Mouse (Mus musculus) gastrocnemius, adult 18-20 months (tissue): ENCODE measurements around the gene Ptger4. TPM values are rescaled to one million over a fixed set of nuclear protein-coding genes. Genes with fewer than 3 reads are reported as not detected.
A peak's percentile ranks its signal among the peaks of the same experiment; 100 is the strongest.
"Not testable (repeated sequence)": the region's sequence is repeated elsewhere in the genome, so short reads cannot be mapped to it uniquely, and the experiment has no call there.

Experiments
- DNase-seq: peaks from one replicate; pipeline ENCODE4 v3.0.0; 2021; ENCODE audit warnings: low spot score
- total RNA-seq, 2 experiments: library from RNA; stranded (reverse); gene quantifications; 2 replicates each; pipeline ENCODE4 v1.2.3; 2021

The Ptger4 gene
- total RNA-seq, 2 experiments from 2014 or later: 0.46 to 0.66 TPM

DNA sequence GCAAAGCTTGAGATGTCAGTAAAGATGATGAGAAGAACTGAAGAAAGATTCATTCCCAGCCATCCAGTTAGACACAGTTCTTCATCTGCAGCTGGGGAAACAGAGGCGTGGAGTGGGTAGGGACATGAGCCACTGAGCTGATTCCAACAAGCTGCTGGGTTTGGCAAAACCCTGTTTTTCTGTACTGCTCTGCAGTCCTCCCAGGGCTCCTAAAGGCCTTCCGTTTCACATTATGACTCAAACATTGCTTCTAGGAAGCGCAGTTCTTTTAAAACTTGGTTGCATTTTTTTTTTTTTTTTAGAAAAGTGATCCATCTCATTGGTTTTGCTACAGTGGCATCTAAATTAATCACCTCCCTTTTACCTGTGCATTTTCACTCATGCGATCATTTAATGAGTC, 5.4 kb downstream of the Ptger4 start:
- no peak for DNase-seq

DNA sequence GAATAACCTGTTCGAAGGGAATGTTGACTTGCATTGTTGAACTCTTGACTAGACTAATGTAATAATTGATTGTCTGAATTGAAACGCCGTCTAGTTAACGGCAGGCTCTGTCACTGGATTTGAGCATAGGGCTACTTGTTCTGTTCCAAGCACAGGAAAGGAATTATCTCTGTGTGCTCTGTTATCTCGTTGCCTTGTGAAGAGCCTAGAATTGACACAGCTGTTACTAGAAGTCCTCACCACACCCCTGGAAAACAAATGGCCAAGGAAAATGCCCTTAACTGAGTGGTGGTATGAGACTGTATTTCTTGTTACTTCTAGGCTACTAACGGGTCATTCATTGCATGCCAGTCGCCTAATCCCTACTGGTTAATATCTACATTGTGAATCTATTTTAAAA, 5.9 kb downstream of the Ptger4 start:
- no peak for DNase-seq

DNA sequence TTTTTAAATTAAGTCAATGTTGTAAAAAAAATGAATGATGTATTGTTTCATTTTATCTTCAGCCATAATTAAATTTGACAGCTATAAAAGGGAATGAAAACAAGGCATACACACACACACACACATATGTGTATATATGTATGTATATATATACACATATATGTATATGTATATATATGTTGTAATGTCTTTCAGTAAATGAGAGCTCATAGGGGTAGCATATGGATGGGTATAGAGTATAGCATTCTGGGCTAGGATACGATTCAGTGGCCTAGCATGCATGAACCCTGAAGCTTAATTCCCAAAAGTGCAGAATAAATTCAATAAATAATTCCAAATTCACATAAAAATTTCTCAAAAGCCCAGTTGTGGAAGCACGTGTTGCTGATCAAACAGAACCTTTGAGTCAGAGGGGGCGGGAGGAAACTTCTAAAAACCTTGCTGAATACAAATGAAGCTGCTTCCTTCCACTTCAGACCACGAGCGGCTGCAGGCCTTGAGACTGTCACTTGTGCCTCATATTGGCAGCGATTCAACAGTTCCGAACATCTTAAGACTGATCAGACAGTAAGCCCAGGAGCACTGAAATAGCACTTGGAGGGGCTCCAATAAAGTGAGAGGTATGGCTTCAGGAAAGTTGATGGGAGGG, 6.9 kb downstream of the Ptger4 start:
- DNase-seq: peak; percentile 16

DNA sequence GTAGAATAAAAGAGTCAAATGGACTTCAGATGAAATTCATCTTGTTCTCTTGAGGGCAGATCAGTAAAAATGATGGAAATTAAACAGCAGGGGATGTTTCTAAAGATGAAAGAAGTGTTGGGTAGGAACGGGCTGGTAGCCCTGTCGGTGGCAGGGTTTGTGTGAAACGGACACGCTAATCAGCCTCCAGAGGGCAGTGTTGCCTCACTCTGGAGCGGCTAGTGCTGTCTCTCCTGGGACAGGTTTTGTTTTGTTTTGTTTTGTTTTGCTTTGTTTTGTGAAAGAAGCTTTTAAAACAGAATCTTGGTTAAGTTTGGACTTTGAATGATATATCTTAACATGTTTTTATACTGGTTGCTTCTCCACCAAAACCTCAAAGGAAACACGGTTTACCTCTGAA, 7.4 kb downstream of the Ptger4 start:
- peak; percentile 76 for DNase-seq

DNA sequence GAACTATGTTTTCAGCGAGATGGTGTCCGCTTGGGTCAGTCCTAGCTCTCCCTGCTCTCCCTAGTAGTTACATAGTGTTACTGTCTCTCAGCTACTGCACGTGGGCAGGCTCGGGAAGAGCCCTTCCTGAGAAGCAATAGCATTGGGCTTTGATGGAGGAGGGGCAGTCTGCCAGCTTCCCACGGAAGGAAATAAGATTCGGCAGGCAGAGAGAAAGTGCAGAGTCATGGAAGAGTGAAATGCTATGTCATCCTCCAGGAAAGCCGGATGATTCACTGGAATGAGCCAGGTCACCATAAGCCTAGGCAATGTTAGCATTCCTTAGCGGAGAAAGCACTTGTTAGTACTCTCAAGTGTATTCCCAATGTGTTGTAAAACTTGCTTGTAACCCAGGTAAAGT, 8.5 kb downstream of the Ptger4 start:
- DNase-seq: peak; percentile 21

DNA sequence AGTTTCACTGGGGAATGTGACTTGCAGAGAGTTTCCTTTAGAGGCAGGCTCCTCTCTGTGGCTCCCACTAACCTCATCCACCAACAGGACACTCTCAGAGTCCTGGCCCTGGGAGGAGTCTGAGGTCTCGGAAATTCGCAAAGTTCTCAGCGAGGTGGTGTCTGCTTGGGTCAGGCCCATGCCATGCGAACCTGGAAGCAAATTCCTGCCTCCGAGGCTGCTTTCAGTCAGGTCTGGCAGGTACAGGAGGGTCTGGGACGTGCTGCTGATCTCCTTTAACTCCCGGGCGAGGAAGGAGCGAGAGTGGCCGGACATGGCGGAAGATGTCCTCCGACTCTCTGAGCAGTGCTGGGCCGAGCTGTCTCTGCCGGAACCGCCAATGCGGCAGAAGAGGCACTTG, 9.3 kb downstream of the Ptger4 start:
- no peak for DNase-seq

DNA sequence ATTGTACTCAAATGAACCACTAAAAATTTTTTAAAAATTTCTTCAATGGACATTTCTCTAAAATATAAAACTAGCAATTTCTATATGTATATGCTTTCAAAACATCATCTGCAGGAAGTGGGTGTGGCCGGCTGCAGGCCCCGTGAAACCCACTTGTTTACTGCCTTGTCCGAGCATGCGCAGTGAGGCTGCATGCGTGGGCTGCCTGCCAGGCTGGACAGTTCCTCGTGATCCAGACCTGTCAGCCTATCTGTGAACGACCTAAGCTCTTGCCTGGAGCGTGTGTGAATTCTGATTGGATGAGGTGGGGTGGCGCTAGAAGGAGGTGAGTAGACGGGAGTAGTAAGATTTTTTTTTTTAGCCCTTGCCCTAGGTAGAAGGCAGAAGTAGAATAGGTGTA, 13.2 kb downstream of the Ptger4 start:
- not testable (repeated sequence) for DNase-seq

DNA sequence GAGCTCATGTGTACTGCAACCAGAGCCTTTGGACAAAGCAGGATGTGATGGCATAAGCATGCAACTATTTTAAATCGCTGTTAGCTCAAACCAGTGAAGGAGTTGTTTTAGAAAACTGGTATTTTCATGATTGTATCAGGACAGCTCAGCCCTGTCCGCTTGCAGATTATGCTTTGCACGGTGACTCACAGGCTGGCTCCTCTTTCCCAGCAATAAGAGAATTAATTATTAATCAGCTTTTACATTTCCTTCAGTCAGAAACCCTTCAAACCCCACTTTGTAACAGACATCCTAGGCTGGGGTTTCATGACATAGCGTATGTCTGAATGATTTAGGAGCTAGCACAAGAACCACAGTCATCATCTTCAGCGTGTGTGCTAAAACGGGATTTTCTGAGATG, 23.5 kb downstream of the Ptger4 start:
- DNase-seq: no peak

DNA sequence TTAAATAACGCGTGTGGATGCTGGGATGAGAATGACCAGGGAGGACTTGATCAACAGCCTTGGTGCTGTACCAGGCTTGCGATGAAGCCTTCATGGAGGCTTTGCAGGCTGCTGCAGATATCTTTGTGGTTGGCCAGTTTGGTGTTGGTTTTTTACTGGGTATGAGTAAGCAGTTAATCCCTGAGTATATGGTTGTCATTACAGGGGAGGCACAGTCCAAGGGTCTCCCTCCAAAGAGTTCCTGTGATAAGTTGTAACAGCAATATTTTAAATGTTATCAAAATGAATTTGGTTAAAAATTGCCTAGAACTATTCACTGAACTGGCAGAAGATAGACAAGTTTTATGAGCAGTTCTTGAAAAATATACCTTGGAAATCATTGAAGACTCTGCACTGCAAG, 34.9 kb downstream of the Ptger4 start:
- DNase-seq: no peak

DNA sequence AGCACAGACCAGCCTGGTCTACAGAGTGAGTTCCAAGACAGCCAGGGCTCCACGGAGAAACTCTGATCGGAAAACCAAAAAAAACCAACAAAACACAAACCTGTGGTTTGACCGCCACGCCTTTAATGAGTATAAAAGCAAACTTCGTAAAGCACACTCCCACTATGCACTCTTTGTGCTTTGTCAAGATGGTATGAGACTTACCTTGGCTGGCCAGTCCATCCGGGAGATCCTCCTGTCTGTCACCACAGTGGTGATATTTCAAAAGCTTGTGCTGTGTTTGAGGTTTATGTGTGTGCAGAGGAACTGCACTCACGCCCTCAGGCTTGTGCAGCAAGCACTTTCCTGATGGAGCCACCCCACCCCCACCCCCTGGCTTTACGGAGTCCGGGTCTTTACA, 38.8 kb downstream of the Ptger4 start:
- no peak for DNase-seq

DNA sequence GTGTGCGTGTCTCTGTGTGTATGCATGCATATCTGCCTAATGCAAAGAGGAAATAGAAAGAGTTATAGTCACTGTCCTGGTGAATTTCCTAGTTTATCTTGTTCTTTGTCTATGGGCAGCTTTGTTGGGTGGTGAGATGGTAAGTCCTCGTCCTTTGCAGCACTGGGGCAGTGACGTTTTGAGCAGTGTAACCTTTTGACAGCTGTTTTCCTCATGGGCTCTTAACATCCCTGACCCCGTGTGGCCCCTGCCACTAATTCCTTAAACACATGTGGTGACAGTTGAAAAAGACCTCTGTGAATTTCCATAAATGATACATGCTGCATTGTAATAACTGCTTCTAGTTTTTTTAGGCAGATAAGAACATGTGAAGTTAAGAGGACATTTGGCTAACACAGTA, 47.3 kb downstream of the Ptger4 start:
- DNase-seq: peak; percentile 13

DNA sequence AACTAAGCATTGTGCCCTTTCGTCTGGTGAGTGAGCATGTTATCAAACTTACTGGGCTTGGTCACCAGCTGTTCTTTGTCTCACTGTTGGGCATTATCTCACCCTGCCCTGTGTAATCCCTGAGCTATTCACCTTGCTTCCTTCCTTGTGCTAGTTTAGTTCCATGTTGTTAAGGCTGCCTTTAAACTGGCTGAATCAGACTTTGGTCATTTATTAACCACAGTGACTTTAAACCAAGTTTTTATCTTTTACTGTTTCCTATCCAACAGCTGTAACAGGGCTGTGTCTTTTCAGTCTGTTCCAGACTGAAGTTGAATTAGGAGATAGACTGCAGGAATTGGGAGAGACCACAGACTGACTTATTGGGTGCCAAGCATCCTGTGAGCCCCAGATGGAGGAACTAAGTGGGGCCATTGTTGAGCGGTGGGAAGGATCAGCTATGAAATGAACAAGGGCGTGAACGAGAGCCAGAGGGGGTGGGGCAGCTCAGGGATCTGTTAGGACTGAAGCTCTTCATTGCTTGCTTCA, 47.9 kb downstream of the Ptger4 start:
- no peak for DNase-seq

DNA sequence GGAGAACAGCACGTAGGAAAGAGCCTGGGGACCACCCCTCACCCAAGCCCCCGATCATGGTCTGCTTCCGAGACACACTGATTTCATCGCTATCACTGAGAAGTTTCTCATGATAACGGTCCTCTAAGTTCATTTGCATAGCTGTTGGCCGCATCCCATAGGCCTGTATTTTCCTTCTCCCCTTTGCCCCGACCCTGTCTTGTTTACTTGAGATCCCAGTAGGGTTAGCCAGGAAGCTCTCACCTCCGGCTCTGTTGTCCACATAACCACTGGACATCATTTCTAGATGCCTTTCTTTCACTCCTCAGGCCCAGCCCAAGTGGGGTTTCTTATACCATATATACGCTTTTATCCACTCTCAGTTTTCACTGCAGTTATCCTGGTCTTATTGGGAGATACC, 49.1 kb downstream of the Ptger4 start:
- no peak for DNase-seq

DNA sequence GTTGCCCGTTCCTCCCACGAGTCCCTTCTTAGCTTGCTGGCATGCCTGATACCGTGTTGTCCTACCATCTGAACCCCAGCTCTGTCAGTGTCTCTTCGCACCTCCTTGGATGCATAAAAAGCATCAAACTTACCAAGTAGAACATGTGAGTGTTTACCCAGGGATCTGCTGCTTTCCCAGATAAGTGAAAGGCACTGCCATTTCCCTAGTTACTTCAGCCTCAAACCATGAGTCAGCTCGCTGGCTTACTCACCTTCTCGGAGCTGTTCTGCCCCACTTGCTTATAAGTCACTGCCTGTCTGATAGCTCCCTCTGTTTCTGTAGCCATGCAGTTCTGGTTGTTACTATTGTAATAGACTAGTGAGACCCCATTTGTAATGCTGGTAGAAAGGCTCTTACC, 49.5 kb downstream of the Ptger4 start:
- DNase-seq: no peak

DNA sequence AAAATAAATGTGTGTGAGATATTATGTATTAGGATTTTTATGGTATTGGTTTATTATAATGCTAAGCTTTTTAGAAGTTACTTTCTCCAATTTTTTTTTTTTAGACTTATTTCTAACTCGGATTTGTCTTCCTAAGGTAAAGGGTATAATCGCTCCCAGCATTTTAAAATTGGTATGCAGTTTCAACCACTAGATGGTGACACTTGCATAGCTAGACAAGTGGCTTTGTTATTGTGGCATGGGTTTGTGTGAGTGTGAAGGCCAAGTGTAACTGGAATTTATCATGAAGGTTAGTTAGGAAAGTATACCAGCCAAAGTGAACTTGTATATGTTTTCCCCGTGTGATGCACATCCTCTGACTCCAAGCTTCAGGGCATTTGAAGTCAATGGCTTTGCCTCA, 50.2 kb downstream of the Ptger4 start:
- DNase-seq: no peak

DNA sequence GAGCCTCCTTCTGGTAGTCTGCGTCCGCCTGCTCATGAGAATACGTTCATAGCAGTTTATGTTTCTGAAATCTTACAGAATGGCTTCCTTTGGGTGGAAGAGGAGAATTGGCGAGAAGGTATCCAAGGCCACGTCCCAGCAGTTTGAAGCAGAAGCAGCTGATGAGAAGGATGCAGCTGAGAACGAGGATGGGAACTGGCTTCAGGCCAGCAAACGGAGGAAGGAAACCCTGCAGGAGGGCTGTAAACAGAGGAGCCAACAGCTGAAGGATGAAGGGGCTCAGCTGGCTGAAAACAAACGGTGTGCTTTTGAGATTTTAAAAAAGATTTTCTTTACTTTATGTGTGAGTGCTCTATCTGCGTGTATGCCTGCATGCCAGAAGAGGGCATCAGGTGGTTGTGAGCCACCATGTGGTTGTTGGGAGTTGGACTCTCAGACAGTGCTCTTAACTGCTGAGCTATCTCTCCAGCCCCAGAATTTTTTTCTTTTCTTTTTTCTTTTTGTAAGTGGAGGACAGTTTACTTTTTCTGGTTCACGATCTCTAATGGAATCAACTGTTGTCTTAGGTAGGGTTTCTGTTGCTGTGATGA, 54.4 kb downstream of the Ptger4 start:
- no peak for DNase-seq

DNA sequence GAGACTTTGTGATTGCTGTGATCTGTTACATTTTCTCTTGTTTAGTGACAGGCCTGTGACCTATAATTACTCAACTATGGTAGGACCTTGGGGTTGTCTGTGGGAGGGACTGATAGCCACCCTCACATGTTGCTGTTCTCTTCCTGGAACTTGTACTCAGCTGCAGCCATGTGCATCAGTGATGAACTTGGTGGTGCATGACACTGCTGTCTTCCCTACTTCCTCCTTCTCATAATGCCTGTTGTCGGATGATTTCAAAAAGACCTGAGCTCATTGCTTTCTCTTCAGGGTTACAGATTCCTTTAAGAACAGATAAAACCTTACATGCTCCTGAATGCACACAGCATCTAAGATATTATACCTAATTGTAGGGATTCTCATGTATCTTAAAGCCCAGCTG, 56.0 kb downstream of the Ptger4 start:
- DNase-seq: no peak

DNA sequence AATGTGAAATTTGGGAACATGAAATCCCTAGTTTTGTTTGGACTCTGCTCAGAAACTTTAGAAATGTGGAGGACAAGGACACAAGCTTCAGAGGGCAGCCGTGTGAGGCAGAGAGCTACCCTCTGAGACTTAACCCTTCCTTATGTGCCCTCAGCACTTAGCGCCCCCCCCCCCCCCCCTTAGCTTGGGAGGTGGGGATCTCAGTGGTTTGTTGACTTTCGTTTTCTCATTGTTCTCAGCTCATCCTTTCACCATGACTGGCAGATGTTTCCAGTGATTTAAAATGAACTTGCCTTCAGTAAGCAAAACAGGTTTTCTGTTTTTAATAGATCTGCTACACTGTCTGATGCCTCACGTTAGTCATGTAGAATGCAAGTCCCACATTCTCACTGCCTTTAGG, 56.9 kb downstream of the Ptger4 start:
- DNase-seq: no peak

DNA sequence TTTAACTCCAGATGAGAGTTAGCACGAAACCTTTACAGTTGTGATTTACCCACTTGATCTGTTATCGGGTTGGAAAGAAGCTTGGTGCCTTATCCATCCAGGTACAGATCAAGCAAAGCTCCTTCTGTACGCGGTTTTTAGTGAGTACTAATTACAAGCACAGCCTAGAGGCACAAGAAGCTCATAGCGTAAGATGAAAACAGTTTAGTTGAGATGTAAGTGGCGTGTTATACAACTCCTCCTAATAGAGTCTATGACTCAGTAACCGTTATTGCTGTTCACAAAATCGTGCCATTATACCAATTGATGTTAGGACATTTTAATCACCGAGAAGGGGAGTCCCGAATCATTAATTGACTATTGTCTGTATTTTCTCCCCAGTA, 57.7 kb downstream of the Ptger4 start:
- no peak for DNase-seq

DNA sequence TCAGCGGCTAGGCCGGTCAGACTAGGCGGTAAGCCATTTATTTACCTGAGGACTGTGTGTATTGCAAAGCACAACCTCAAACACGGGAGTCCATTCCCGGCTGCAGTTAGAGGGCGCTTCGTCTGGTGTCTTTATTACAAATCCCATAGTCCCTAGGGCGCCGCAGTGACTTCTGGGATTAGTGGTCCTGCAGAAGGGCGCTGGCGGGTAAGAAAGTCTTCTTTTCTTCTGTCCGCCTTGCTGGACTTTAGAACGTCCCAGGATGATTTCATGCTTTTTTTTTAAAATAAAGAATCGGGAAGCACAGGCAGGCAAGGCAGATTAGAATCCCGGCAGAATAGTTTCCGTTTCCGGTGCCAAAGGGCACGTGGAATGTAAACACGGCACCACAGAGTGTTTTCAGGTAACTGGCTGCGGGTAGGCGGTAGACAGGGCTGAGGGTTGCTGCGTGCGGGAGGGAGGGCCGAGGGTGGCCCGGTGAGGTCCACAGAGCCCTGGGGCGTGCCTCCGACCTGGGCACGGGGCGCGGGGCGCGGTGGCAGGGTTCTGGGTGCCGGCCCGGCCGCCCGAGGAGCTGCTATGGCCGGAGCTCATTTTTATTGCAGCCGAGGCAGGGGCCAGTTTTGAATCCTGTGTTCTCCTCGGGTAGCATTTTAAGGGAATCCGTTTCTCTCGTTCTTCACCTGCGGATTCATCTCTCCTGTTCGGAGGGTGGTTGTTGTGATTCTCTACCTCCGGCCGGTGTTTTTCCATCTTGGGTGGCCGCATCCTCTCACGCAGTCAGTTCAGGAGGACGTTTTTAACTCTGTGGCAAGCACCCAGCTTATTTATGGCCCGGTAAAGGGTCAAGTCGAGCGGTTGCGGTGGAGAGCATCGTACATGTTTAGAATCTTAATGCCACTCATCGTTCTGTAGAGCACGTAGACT, 58.4 kb downstream of the Ptger4 start, which contains the start of gene Ttc33:
TSS of gene Ttc33 (plus strand) at position 160 of the 927 bp plus-strand sequence.
- peak; percentile 85 for DNase-seq

DNA sequence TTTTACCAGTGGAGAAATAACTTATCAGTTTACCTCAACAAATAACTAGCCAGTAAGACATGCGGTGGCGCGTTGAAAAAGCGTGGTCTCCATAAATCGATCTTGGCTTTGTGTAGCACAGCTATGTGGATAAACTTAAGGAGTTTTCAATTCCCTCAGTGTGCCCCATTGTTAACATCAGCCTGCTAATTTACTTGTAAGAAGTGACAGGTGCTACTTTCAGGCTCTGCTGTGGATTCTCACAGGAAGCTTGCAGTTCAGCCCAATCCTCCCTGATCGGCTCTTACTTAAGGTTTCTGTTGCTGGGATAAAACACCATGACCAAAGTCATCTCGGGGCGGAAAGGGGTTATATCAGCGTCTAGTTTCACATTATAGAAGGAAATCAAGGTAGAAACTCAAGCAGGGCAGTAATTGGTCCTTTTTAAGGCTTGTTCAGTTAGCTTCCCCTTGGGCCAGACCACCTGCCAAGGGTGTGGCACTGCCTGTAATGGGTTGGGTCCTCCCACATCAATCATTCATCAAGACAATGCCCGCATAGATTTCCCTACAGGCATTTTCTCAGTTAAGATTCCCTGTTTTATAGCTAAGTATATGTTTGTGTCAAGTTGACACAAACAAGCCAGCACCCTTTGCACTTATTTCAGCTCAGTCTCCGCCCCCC, 59.2 kb downstream of the Ptger4 start:
- no peak for DNase-seq
